Mouse (Mus musculus): ENCODE measurements around the gene Ret. TPM values are rescaled to one million over a fixed set of nuclear protein-coding genes. Genes with fewer than 3 reads are reported as not detected.
A peak's percentile ranks its signal among the peaks of the same experiment; 100 is the strongest.

Ret gene
- 0.09 TPM in 1 of 2 replicates, not detected in the other for total RNA-seq (2015)
- total RNA-seq (2017): 0.07 and 0.12 TPM in 2 replicates

- ATAC-seq (ENCODE audit: poor library complexity, severe bottlenecking): no peak; the same call in 1 of the 2 replicates
These were observed at the start of gene Ret for GRCm38 (mm10) chr6:118197440-118197975. Gene Ret (minus strand): TSS chr6:118197718.

DNA sequence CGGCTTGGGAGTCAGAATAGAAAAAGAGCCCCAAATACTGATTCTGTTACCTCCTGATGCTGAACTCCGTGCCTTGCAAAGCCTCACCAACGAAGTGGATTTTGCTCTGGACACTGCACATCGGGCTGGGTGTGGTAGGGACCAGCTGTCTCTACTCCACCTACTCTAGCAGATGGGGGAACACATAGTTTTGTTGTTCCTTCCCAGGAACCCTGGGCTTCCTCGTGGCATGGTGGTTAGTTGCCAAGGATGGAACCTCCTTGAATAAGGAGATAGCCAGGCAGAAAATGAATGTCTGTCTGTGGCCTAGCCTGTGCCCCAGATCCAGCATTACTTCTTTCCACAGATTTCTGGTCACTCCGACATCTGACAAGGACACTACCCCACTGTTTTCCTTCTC, 49.6 kb upstream of the Ret start:
- ATAC-seq (ENCODE audit: poor library complexity, severe bottlenecking): no peak

- no peak for ATAC-seq (ENCODE audit: poor library complexity, severe bottlenecking)
These were observed 46.6 kb upstream of the Ret start for GRCm38 (mm10) chr6:118244106-118244505.

GRCm38 (mm10) chr6:118242941-118243340, 45.4 kb upstream of the Ret start:
- no peak for ATAC-seq (ENCODE audit: poor library complexity, severe bottlenecking)

- no peak for ATAC-seq (ENCODE audit: poor library complexity, severe bottlenecking)
These were observed 28.6 kb upstream of the Ret start for GRCm38 (mm10) chr6:118226072-118226471.

GRCm38 (mm10) chr6:118222471-118222870, 25.0 kb upstream of the Ret start:
- no peak for ATAC-seq (ENCODE audit: poor library complexity, severe bottlenecking)

- no peak for ATAC-seq (ENCODE audit: poor library complexity, severe bottlenecking)
These were observed 18.2 kb upstream of the Ret start for GRCm38 (mm10) chr6:118215676-118216075.

DNA sequence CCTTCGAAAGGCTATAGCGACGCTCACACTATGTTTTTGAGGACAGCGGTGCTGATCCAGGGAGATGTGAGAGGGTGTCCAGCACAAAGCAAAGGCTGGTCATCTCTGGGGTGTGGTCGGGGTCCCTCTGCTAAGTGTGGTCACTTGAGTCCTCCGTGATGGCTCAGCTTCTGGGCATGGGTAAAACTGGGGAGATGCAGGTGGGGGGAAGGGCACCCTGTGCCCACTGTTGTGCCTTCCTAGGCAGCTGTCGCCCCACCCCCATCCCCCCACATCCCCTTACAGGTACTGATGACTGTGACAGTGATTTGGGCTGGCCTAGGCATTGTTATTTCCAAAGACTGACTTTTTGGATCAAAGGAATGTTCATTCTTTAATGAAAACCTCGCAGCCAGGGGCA, 10.8 kb upstream of the Ret start:
- no peak for ATAC-seq (ENCODE audit: poor library complexity, severe bottlenecking)

- ATAC-seq (ENCODE audit: poor library complexity, severe bottlenecking): no peak
These were observed 8.9 kb upstream of the Ret start for GRCm38 (mm10) chr6:118206386-118206785.

DNA sequence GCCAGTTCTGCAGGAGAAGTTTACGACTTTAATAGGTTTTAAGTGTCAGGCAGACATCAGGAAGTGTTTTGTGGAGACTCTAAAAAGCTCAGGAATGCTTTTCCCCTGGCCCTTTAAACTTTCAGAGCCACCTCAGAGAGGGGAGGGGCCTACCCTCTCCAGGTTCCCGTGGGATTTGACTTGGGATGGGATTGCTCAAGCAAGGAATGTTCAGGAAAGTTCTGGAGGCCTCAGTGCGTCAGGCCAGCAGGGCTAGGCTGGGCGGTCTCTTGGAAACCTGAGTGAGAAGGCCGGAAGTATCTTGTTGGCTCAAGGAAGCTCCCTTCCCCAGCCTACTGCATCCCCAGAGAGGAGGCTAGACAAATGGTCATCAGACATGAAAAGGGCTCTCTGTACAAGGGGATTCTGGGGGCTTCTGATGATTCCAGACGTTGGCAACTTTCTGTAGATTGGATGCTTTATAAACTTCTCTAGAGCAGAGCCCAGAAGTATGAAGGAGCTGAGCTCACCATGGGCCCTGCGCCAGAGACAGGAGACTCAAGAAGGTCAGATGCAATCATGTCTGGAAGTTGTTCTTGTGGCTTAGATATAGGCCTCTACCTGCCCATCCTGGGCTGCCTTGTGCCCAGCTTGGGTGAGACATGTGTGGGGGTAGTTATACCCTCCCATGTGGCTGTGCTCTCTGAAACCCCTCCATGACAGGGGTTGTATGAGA, 7.8 kb upstream of the Ret start:
- ATAC-seq (ENCODE audit: poor library complexity, severe bottlenecking): no peak

DNA sequence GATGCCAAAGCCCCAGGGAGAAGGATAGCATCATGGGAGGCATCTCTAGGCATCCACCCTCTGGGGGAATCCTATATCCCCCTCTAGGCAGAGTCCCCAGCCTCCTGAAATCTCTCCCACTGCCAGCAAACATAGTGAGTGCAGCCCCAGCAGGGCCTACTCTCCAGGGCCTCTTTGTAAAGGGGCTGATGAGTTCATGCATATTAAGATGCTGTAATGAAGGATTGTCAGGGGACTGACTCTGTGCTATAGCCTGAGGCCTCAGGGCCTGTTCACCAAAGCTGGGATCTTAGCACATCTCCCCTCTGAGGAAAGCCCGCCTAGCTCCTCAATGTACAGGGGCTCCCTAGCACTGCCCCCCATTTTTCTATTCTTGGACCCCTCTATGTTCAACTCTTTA, 6.6 kb upstream of the Ret start:
- ATAC-seq (ENCODE audit: poor library complexity, severe bottlenecking): no peak

- ATAC-seq (ENCODE audit: poor library complexity, severe bottlenecking): peak; percentile 68; the same call in 1 of the 2 replicates
These were observed 623 bp downstream of the Ret start for GRCm38 (mm10) chr6:118196751-118197439.

DNA sequence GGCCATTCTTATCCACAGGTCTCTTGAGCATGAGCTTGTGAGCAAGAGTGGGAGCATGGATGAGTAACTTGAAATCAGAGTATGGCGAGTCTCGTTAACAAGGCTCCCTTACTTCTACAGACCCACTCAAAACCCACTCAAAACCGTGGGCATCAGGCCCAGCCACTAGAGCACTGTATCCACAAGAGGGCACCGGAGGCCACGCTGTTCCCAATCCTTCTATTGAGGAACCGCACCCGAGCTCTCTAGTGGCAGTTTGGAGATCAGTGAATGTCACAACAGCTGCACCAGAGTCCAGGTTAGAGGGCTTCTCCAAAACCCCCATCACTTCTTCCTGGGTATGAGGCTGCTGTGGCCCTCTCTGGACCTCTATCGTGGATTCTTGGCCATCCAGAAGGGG, 2.4 kb downstream of the Ret start:
- ATAC-seq (ENCODE audit: poor library complexity, severe bottlenecking): peak; percentile 40; the same call in 1 of the 2 replicates

DNA sequence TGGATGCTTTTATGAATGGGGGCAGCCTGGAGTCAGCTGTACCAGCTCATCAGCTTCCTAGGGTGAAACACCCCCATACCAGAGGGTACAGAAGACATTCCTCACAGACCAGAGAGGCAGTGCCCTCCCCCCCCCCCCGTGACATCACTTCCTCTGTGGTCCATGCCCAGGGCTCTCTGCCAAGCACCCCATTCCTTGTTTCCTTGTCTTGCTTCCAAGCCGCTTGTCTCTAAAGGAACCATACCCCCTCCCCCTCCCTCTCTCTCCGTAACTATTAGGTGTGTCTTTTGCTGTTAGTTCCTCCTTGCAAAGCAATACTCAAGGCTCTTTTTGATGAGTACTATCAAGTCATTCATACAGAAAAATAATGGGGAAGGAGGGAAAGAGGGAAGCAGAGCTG, 4.6 kb downstream of the Ret start:
- no peak for ATAC-seq (ENCODE audit: poor library complexity, severe bottlenecking)

DNA sequence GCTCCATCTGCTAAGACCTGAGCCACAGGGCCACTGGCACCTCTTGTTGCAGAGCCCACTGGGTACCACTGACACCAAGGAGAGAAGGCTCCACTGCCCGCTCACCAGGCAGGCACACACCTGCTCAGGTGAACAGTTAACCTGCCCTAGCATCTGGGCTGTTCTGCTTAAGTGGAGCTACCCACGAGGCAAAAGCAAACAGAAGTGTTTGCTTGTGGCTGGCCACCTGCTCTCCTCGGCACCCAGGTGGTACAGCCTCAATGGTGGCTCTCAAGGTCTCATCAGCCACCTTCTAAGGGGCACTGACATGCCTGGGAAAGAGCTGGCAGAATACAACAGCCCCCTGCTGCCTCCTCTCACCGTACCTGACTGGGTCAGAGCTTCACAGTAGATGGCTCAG, 5.3 kb downstream of the Ret start:
- ATAC-seq (ENCODE audit: poor library complexity, severe bottlenecking): no peak

DNA sequence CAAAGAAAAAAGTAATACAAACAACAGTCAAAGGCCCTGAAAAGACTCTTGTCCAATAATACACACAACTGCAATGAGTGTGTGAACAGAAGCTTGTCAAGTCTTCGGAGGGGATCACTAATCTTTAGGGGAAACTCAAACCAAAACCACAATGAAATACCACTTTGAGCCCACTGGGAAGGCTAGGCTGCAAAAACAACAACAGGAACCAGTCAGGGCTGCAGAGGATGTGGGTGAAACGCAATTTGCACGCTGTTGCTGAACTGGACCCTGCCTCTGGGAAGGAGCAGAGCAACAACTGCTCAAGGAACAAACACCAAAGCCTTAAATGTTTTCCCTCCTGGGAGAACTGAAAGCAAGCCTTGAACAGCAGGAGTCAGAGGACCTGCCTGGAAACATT, 7.8 kb downstream of the Ret start:
- ATAC-seq (ENCODE audit: poor library complexity, severe bottlenecking): no peak; the same call in 1 of the 2 replicates

- no peak for ATAC-seq (ENCODE audit: poor library complexity, severe bottlenecking)
These were observed 8.9 kb downstream of the Ret start for GRCm38 (mm10) chr6:118188599-118188998.

DNA sequence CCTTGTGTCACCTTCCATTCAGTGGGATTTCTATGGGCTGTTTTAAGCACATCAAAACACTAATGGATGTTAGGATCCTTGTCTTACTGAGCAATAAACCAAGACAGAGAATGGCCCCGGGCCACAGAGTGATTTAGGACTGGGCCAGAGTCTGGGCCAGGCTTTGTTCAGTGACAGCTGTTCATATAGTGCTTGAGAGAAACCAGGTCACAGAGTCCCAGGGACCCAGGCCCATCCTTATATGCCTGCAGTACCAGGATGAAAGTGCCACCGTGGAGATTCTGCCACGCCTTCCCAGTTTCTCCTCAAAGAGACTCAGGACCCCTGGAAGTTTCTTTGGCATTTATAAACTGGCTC, 10.3 kb downstream of the Ret start:
- ATAC-seq (ENCODE audit: poor library complexity, severe bottlenecking): no peak

DNA sequence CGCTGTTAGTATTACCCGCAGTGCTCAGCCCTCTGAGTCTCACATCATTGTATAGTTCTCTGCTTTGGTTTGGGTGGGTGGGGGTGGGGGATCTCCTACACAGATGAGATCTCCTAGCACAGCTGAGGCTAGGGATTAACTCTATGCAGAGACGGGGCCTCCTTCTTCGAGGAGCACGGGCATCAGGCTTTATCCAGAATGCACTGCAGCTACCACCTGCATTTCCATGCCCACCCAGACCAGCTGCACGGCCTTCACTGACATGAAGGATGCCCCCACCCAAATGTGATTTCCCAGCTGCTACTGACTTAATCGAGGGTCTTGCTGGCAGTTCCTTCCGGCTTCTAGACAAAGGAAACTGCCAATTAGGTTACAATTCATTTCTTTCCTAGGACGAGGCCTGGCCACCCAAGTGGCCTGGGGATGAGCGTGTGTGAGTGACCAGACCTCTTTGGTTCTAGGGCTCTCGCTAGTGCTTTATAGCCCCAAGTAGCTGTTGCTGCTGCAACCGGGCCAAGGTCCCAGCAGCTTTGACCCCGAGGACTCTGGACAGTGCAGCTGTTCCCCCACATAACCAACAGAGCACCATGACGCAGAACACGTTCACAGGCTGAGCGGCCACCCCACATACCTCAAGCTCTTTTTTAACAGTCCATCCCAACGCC, 10.8 kb downstream of the Ret start:
- ATAC-seq (ENCODE audit: poor library complexity, severe bottlenecking): no peak

- ATAC-seq (ENCODE audit: poor library complexity, severe bottlenecking): no peak
These were observed 13.4 kb downstream of the Ret start for GRCm38 (mm10) chr6:118184126-118184525.

GRCm38 (mm10) chr6:118180085-118180423, 17.5 kb downstream of the Ret start:
- ATAC-seq (ENCODE audit: poor library complexity, severe bottlenecking): no peak
